In genomic region chr12:52991745-52992144, GRCm38 (mm10) we compare ENCODE assay signal across 12 mouse cellular contexts.
DNase-seq lines count a peak whose midpoint lies in the region.
"Had no signal": no experiment of that assay in that cellular context is flagged by ENCODE, and none has a peak within 500 bp of the region (broad histone marks: within the 10 kb centered on the region; RNA-seq: fewer than 3 reads in every experiment).

No protein-coding gene starts in this region.

- intact Hi-C loops in heart, postnatal 10 days (cut with DNase I): no loop called here

- DNase-seq in heart, postnatal 10 days: peak; percentile 22 to 24
- no peak for DNase-seq in heart, adult 18-20 months
- DNase-seq in lung, postnatal 10 days: peak; percentile 1
- no peak for DNase-seq in lung, postnatal 14 days
- peak; percentile 64 to 74 for DNase-seq in cerebellum, adult 18-20 months
- DNase-seq in thymus, postnatal 25 days: no peak
- DNase-seq in layer of hippocampus, adult 9-11 months: no peak
- DNase-seq: adrenal gland, adult 2 months; heart, postnatal 4 days; kidney, adult 18-20 months; kidney, postnatal 25 days; liver, embryonic 13.5 days had no signal

Comparison
In these comparisons a context has a peak if more than half of its experiments do, and no peak if none do; other contexts are left out.
1. DNase-seq: peak in heart, postnatal 10 days (2 of 2), lung, postnatal 10 days (single experiment) and cerebellum, adult 18-20 months (2 of 2); none in heart, adult 18-20 months (0 of 2), lung, postnatal 14 days (single experiment), thymus, postnatal 25 days (single experiment) and layer of hippocampus, adult 9-11 months (single experiment).